ENCODE assay signal across 19 mouse cellular contexts in genomic region chr2:20084781-20085180, GRCm38 (mm10).
DNase-seq lines count a peak whose midpoint lies in the region; ATAC-seq and TF ChIP-seq lines count a peak whose summit lies in the region.
"Had no signal": no experiment of that assay in that cellular context is flagged by ENCODE, and none has a peak within 500 bp of the region (broad histone marks: within the 10 kb centered on the region; RNA-seq: fewer than 3 reads in every experiment).

No protein-coding gene starts in this region.

- intact Hi-C loops in gastrocnemius, postnatal 36 days (cut with DNase I), result no loop called here

- no peak for ATAC-seq in midbrain, postnatal 0 days (ENCODE audit: low FRiP score)
- ATAC-seq in midbrain, embryonic 13.5 days, result no peak
- no peak for ATAC-seq in megakaryocyte, adult 5-6 weeks (ENCODE audit: poor library complexity, severe bottlenecking)
- ATAC-seq: activated CD4-positive, CD25-positive, alpha-beta regulatory T cell, adult 4 months; forebrain, embryonic 13.5 days; forebrain, embryonic 15.5 days; forebrain, postnatal 0 days; Patski had no signal

- H3K27me3 ChIP-seq in midbrain, postnatal 0 days (ENCODE audit: insufficient read depth, low read length), result no peaks in the 10 kb centered on the region
- no peaks in the 10 kb centered on the region for H3K27me3 ChIP-seq in midbrain, embryonic 13.5 days
- H3K27me3 ChIP-seq: embryonic facial prominence, embryonic 12.5 days; forebrain, embryonic 13.5 days; forebrain, embryonic 15.5 days had no signal

- H3K9me3 ChIP-seq in midbrain, postnatal 0 days (ENCODE audit: low read length), result no peaks in the 10 kb centered on the region
- H3K9me3 ChIP-seq in midbrain, embryonic 13.5 days, result no peaks in the 10 kb centered on the region
- H3K9me3 ChIP-seq: embryonic facial prominence, embryonic 10.5 days; embryonic facial prominence, embryonic 12.5 days; forebrain, embryonic 13.5 days; forebrain, embryonic 15.5 days had no signal

- H3K4me1 ChIP-seq in midbrain, postnatal 0 days (ENCODE audit: insufficient read depth, low read length), result no peaks in the 10 kb centered on the region
- H3K4me1 ChIP-seq in midbrain, embryonic 13.5 days (replicated peaks), result no peaks in the 10 kb centered on the region
- H3K4me1 ChIP-seq: embryonic facial prominence, embryonic 10.5 days; embryonic facial prominence, embryonic 12.5 days; forebrain, embryonic 13.5 days; forebrain, embryonic 15.5 days had no signal

- H3K27ac ChIP-seq in midbrain, postnatal 0 days (ENCODE audit: low read depth, low read length), result no peak overlapping the region
- H3K27ac ChIP-seq in midbrain, embryonic 13.5 days, result no peak overlapping the region
- H3K27ac ChIP-seq: embryonic facial prominence, embryonic 10.5 days; embryonic facial prominence, embryonic 12.5 days; forebrain, embryonic 13.5 days; forebrain, embryonic 15.5 days had no signal

- H3K9ac ChIP-seq in midbrain, postnatal 0 days (replicated peaks; ENCODE audit: low read length, poor library complexity, severe bottlenecking), result no peak overlapping the region
- H3K9ac ChIP-seq in midbrain, embryonic 13.5 days (replicated peaks), result no peak overlapping the region
- H3K9ac ChIP-seq: embryonic facial prominence, embryonic 12.5 days; forebrain, embryonic 13.5 days; forebrain, embryonic 15.5 days; forebrain, postnatal 0 days had no signal

- no peak overlapping the region for H3K4me3 ChIP-seq in midbrain, postnatal 0 days (ENCODE audit: low read depth, low read length)
- no peak overlapping the region for H3K4me3 ChIP-seq in midbrain, embryonic 13.5 days (replicated peaks)
- H3K4me3 ChIP-seq: embryonic facial prominence, embryonic 10.5 days; embryonic facial prominence, embryonic 12.5 days; forebrain, embryonic 13.5 days; forebrain, embryonic 15.5 days had no signal

- peak; percentile 2 for DNase-seq in midbrain, postnatal 0 days (ENCODE audit: low spot score)
- peak; percentile 43 for DNase-seq in retina, embryonic 14.5 days (ENCODE audit: low spot score)
- no peak for DNase-seq in gastrocnemius, postnatal 36 days
- DNase-seq: adrenal gland, adult 8-10 months; adrenal gland, postnatal 14 days; adrenal gland, postnatal 36 days; cerebellum, adult 11-12 months; cerebellum, adult 2 months; cerebellum, adult 9-10 months; cerebellum, postnatal 25 days; forebrain, postnatal 0 days had no signal

- no peak overlapping the region for H3K4me2 ChIP-seq in midbrain, postnatal 0 days (ENCODE audit: low read depth, low read length, poor library complexity, severe bottlenecking)
- H3K4me2 ChIP-seq in midbrain, embryonic 13.5 days (replicated peaks), result no peak overlapping the region
- H3K4me2 ChIP-seq: embryonic facial prominence, embryonic 12.5 days; forebrain, embryonic 13.5 days; forebrain, embryonic 15.5 days had no signal

- TF ChIP-seq CTCF in midbrain, postnatal 0 days (IDR thresholded peaks at IDR 0.05), result no peak

- WGBS in midbrain, postnatal 0 days, result 84% methylated on average over 4 of the region's 4 CpGs
- WGBS in midbrain, embryonic 13.5 days, result 86% methylated on average over 4 of the region's 4 CpGs

- no peaks in the 10 kb centered on the region for H3K36me3 ChIP-seq in midbrain, postnatal 0 days (ENCODE audit: insufficient read depth, low read length)
- no peaks in the 10 kb centered on the region for H3K36me3 ChIP-seq in midbrain, embryonic 13.5 days
- H3K36me3 ChIP-seq: embryonic facial prominence, embryonic 10.5 days; embryonic facial prominence, embryonic 12.5 days; forebrain, embryonic 15.5 days had no signal

Comparison
In these comparisons a context has a peak if more than half of its experiments do, and no peak if none do; other contexts are left out.
1. DNase-seq: peak in midbrain, postnatal 0 days (single experiment) and retina, embryonic 14.5 days (single experiment); none in gastrocnemius, postnatal 36 days (0 of 2).